Mouse (Mus musculus) kidney, postnatal 36 days (tissue): ENCODE measurements around the gene Olfr5.
A peak's percentile ranks its signal among the peaks of the same experiment; 100 is the strongest.

Source experiments
- DNase-seq, 2 experiments: peaks; one replicate each; pipeline ENCODE4 v3.0.0; 2021 to 2022; ENCODE audit warnings: mixed read lengths in 2 of 2

The Olfr5 gene

DNA sequence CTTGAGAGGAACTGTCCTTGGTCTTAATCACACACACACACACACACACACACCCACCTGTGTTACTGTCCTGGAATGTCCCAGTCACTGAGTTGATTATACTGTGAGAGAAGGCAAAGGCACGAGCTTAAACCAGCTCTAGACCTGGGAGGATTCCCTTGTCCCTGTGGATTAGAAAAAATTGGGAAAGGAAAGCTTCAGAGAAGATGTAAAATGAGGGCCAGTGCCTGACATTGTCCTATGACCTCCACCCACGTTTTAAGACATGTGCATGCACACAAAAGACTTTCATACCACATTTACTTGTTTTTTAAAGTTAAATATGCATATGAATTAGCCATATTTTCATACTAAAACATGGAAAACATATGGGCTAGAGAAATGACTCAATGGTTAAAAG is at the start of gene Olfr5:
TSS of gene Olfr5 (minus strand) at position 101 of the 400 bp plus-strand sequence.
- DNase-seq: no peak

DNA sequence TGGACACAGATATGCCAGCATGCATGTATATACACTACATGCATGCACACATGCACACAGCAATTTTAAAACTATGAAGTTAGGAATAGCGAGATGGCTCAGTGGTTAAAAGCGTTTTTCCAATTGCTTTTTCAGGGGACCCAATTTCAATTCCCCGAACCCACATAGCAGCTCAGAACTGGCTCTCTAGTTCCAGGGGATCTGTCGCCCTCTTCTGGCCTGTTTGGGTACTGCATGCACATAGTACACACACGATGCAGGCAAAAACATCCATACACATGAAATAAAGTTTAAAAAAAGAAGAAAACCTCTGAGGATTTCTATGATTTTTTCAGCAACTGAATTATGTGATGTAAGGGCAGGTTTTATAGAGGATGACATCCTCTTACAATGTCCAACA is 39.4 kb upstream of the Olfr5 start:
- DNase-seq: peak; percentile 1 to 61

DNA sequence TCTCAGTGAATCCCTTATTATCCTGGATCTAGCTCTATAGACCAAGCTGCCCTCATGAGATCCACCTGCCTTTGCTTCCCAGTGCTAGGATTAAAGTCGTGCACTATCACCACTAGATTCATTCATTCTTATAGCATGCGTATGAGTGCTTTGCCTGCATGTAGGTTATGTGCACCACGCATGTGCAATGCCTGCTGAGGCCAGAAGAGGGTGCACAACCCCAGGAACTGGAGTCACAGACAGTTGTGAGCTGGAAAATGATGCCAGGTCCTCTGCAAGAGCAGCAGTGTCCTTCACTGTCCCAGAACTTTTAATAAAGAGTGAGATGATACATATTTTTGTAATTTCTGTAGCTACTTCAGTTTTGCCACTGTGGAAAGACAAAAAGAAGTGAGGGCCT is 38.3 kb upstream of the Olfr5 start:
- no peak for DNase-seq

DNA sequence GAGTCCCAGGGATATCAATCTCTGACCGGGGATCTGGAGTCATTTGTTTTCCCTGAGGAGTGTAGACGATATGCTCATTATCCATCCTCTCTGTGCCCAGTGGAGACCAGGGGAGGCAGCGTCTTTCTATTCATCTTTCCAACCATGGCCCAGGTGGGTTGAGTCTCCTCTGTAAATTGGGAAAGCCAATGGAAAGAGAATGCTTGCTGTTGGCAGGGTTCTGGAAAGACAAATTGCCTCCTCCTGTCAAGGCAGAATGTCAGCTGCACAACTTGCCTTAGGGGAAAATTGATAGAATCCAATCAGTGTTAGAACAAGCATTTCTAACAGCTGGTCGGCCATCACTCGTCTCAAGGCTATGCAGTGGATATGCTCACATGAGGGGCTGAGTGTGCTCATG is 36.1 kb upstream of the Olfr5 start, which contains the start of gene Olfr1349:
TSS of gene Olfr1349 (minus strand) at position 101 of the 400 bp plus-strand sequence.
- DNase-seq: no peak

GRCm38 (mm10) chr7:6521666-6522065 is 34.9 kb upstream of the Olfr5 start:
- DNase-seq: no peak

DNA sequence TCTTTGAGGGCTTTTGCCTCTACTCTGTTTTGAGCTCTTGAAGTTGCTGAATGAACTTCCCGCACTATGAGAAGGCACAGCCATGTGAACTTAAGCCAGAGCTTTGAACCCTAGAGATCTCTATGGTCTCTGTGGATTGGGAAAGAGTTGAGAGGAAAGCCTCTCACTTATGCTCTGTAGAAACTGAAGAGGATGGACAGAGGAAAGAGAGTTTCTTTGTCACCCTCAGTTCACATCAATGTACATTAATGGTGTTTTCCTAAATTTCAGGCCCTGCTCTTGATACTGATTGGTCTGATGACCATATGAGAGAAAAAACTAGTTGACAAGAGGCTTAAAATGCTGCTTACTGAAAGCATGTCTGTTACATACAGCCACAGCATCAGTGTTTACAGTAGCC is 21.9 kb upstream of the Olfr5 start, which contains the start of gene Olfr1348:
TSS of gene Olfr1348 (minus strand) at position 101 of the 400 bp plus-strand sequence.
- no peak for DNase-seq

GRCm38 (mm10) chr7:6499655-6500054 is 12.9 kb upstream of the Olfr5 start, which contains the start of gene Olfr1347:
TSS of gene Olfr1347 (minus strand) at chr7:6499755.
- no peak for DNase-seq

DNA sequence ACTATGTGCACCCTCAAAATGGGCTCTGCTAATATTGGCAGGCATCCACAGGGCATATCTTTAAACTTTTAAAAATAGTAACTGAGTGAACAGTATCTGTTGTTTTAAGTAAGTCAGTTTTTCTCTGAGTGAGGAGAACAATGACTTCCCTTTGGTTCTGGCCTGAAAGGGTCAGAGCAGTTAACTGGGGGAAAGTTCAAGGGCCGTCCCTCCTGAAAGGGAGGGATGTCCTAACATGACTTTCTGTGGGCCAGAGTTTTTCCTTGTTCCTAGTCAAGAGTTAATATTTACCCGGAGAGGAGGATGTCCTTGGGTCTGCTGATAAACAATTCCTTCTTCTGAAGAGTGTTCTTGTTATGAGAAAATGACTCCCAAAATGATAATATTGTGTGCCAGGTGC is 9.1 kb downstream of the Olfr5 start:
- DNase-seq: peak; percentile 69

GRCm38 (mm10) chr7:6466951-6467350 is 19.8 kb downstream of the Olfr5 start, which contains the start of gene Olfr1346:
TSS of gene Olfr1346 (plus strand) at chr7:6467101.
- DNase-seq: no peak

GRCm38 (mm10) chr7:6456399-6456798 is 30.3 kb downstream of the Olfr5 start:
- peak in 1 of 2 experiments; percentile 24 for DNase-seq

DNA sequence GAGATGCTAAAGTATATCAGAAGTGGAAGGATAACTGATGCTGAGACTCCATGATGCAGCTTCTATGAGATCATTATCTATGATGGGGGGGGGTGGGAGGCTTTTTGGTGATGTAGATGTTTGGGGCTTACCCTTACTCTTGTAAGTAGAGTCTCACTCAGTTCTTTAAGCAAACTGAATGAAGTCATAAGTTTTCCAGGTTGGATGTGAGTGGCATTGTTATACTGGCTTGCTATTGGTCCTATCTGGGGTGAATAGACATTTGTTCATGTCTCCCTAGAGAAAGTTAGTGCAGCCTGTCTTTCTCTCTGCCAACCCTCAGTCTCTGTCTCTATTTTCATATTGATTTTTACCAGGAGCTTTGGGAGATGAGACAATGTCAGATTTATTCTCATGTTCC is 30.9 kb downstream of the Olfr5 start, which contains the start of gene Olfr1336:
TSS of gene Olfr1336 (plus strand) at position 301 of the 400 bp plus-strand sequence.
- no peak for DNase-seq

DNA sequence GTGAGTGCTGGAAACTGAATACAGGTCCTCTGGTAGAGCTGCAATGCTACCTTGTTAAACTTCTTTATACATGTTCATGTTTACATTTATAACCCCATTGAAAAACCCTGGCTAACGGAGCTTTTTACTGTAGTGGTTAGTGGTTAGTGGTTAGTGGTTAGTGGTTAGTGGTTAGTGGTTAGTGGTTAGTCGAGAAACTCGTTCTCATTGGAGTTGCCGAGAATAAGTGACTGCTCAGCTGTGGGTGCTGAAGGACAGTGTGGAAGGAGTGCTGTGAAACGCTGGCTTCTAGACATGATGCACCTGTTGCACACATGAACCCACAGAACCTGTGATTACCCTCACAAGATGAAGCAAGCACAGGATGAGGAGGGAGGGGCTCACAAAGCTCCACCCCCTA is 39.0 kb downstream of the Olfr5 start:
- DNase-seq: no peak

- DNase-seq: peak in 1 of 2 experiments; percentile 0
Observed at GRCm38 (mm10) chr7:6441173-6441572, 45.6 kb downstream of the Olfr5 start.

- DNase-seq: no peak
Observed at GRCm38 (mm10) chr7:6438388-6438787, 48.4 kb downstream of the Olfr5 start, which contains the start of gene Olfr1344. TSS of gene Olfr1344 (plus strand) at chr7:6438688.

GRCm38 (mm10) chr7:6430342-6430741 is 56.4 kb downstream of the Olfr5 start:
- peak; percentile 24 to 68 for DNase-seq

DNA sequence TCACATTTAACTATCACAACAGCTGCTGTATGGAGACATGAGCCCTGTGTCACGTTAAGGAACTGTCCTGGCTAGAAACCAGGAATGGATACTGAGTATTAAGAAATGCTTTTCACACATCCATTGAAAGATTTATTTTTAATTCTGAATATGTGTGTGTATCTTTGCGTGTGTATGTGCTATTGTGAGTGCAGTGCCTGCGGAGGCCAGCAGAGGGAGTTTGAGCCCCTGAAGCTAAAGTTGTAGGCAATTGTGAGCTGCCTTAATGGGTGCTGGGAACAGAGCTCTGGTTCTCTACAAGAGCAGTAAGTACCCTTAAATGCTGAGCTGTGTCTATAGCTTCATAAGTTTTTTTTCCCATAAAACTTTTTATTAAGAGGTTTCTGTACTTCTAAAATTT is 57.4 kb downstream of the Olfr5 start:
- DNase-seq: no peak
